Mouse (Mus musculus) lung, postnatal 4 days (tissue): ENCODE results near the gene En1.

ENCODE experiments used
- DNase-seq, 2 experiments: peaks; one replicate each; pipeline ENCODE4 v3.0.0; 2021

Gene En1

GRCm38 (mm10) chr1:120600516-120601252 lies 1.5 kb upstream of the En1 start:
- DNase-seq = no peak

- DNase-seq = no peak
These were observed 873 bp upstream of the En1 start for GRCm38 (mm10) chr1:120601253-120601836.

- peak in 1 of 2 experiments; percentile 40 for DNase-seq
These were observed 848 bp downstream of the En1 start for GRCm38 (mm10) chr1:120602876-120603655.

GRCm38 (mm10) chr1:120603656-120604051 lies 1.4 kb downstream of the En1 start:
- DNase-seq = no peak

GRCm38 (mm10) chr1:120604431-120605142 lies 2.4 kb downstream of the En1 start:
- DNase-seq = no peak

- no peak for DNase-seq
These were observed 2.9 kb downstream of the En1 start for GRCm38 (mm10) chr1:120605143-120605435.

- DNase-seq = no peak
These were observed 3.5 kb downstream of the En1 start for GRCm38 (mm10) chr1:120605521-120606310.

GRCm38 (mm10) chr1:120606641-120607575 lies 4.7 kb downstream of the En1 start:
- DNase-seq = no peak

- no peak for DNase-seq
These were observed 5.6 kb downstream of the En1 start for GRCm38 (mm10) chr1:120607576-120608400.

- no peak for DNase-seq
These were observed 6.2 kb downstream of the En1 start for GRCm38 (mm10) chr1:120608461-120608860.

- no peak for DNase-seq
These were observed 7.4 kb downstream of the En1 start for GRCm38 (mm10) chr1:120609611-120610010.

- DNase-seq = no peak
These were observed 11.5 kb downstream of the En1 start for GRCm38 (mm10) chr1:120613461-120614306.

- DNase-seq = no peak
These were observed 12.3 kb downstream of the En1 start for GRCm38 (mm10) chr1:120614307-120615100.

GRCm38 (mm10) chr1:120615521-120615920 lies 13.3 kb downstream of the En1 start:
- DNase-seq = no peak

GRCm38 (mm10) chr1:120615927-120616326 lies 13.7 kb downstream of the En1 start:
- DNase-seq = no peak

GRCm38 (mm10) chr1:120621383-120621782 lies 19.2 kb downstream of the En1 start:
- no peak for DNase-seq

- no peak for DNase-seq
These were observed 24.9 kb downstream of the En1 start for GRCm38 (mm10) chr1:120626930-120627621.

- DNase-seq = no peak
These were observed 25.4 kb downstream of the En1 start for GRCm38 (mm10) chr1:120627622-120628001.
